Mouse (Mus musculus) right cerebral cortex, postnatal 36 days (tissue): ENCODE measurements around the gene Zfp758.
"Not testable (repeated sequence)": the region's sequence is repeated elsewhere in the genome, so short reads cannot be mapped to it uniquely, and the experiment has no call there.

Experiments used
- DNase-seq, 2 experiments: peaks; one replicate each; pipeline ENCODE4 v3.0.0; 2022; ENCODE audit warnings: low spot score in 2 of 2, mixed read lengths in 1 of 2

The Zfp758 gene

GRCm38 (mm10) chr17:22361101-22361781 lies at the start of gene Zfp758, which contains the start of gene Zfp944:
Gene Zfp758, plus strand, starts transcription at chr17:22361453.
Gene Zfp944, minus strand, starts transcription at chr17:22361400.
- DNase-seq = peak; percentile 7 to 11

GRCm38 (mm10) chr17:22314219-22314618 lies 47.0 kb upstream of the Zfp758 start:
- not testable (repeated sequence) for DNase-seq

DNA sequence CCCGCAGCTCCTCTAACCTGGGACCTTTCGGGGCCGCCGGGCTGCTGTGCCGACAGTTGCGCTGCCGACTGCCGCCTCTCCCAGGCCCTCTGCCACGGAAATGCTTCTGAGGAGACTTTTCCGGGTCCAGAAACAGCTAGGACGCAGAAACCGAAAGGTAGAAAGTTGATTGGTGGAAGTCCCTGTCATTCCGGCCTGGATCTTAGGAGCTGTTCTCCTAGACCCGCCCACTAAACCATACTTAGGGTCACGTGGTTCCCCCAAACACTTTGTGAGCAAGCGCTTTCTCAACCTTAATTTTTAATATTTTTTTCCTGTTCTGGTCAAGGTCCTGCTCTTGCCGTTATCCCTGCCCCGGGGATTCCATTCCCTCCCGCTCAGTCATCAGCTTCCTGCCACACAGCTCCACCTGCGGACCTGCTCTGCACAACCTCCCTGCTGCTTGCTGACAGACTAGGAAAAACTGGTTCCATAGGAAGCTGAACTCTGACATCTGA lies 46.5 kb upstream of the Zfp758 start, which contains the start of gene CT030661.1:
TSS of gene CT030661.1 (minus strand) at position 108 of the 497 bp plus-strand sequence.
- peak; percentile 88 to 96 for DNase-seq

- DNase-seq = not testable (repeated sequence)
These were observed 46.0 kb upstream of the Zfp758 start for GRCm38 (mm10) chr17:22315247-22315646.

DNA sequence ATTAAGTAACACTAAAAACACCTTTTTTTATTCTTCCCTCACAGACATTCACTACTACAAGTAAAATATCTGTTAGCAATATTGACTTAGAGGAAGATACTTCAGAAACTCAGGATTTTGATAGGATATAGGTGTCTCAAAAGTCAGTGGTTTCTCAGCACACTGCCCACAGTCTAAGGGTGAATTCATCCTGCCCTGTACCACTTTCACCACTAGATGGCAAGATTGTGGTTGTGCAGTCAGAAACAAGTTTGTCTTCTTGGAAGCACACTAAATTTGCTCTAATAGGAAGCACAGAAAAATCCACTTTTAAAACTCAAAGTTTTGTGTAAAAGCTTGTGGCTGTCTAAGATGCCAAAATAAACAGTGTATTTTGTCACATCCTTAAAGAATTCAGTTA lies 8.5 kb upstream of the Zfp758 start:
- DNase-seq = peak in 1 of 2 experiments; percentile 4

- no peak for DNase-seq
These were observed 681 bp upstream of the Zfp758 start for GRCm38 (mm10) chr17:22360572-22360971.

DNA sequence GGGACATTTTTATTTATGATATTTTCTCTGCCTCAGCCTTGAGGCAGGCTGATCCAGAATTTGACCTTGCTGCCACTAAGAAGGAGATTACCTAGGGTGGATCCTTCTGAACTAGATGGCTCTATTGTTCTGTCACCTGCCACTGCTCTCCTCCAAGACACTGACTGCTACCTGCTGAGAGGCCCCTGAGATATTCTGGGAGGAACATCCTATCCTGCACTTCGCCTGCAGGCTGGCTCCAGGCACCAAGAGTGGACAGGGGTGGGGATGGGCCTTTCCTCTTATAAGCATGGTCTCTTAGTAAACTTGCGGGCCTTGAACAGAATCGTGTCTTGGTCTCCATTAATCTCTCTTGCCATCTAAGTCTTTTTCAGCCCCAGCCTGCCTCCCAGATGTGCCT lies 2.6 kb downstream of the Zfp758 start:
- no peak for DNase-seq

DNA sequence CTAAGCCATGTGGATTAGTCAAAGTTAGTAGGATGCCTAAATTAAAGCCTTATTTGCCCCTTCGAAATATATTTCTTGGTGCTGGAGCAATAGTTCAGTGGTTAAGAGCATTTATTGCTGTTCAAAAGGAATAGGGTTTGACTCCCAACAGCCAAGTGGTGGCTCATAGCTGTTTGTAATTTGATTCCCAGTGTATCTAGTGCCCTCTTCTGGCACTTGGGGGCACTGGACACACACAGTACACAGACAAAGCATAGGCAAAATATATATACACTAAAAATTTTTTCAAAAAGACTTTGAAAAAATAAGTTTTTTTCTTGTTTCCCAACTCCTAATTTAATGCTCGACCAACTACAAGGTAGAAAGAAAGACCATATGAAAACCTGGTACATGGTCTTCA lies 49.5 kb downstream of the Zfp758 start:
- DNase-seq = no peak

- DNase-seq = peak; percentile 9 to 18
These were observed 56.3 kb downstream of the Zfp758 start for GRCm38 (mm10) chr17:22417510-22417909.

GRCm38 (mm10) chr17:22423952-22424617 lies 62.8 kb downstream of the Zfp758 start, which contains the start of gene Zfp946:
Gene Zfp946, plus strand, starts transcription at chr17:22424222.
- peak; percentile 55 to 70 for DNase-seq

DNA sequence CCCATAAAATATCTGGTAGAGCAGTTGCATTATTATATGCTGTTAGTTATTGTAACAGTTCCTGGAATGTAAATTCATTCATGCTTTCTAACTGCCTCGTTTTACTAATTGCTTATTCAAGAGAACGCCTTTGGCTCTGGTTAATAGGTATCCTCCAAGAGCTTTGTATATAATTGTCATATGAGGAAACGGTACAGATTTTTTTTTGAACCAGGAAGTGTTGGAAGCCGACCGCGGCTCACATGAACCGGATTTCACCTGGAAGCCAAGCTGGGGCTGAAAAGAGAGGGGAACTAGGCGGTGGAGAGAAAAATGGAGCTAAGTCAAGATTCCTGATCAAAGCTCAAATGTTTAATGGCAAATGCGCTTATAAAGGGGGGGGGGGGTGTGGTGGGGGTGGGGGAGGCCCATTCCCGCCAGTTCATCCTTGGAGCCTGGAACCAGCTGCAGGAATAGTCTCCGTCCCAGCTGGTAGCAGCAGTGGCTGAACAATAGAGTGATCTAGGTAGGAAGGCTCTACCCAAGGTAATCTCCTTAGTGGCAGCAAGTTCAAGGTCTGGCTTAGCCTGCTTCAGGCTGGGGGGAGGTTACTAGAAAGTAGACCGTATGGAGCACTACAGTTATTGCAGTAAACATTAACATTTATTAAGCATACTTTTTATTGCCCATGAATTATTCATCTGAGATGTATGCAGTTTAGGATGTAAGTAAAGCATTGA lies 63.5 kb downstream of the Zfp758 start:
- no peak for DNase-seq
